Mouse (Mus musculus) effector memory CD4-positive, alpha-beta T cell, adult 5 months (primary cell): ENCODE measurements around the gene Sf3a1. TPM values are rescaled to one million over a fixed set of nuclear protein-coding genes. Genes with fewer than 3 reads are reported as not detected.

Experiments used
- polyA plus RNA-seq: library from polyadenylated mRNA; unstranded; fragments of 100-300 nt; shearing (Covaris generic); gene quantifications from one replicate; pipeline ENCODE4 v1.2.1, GENCODE M21; 2017

Gene Sf3a1
- 42.3 TPM for polyA plus RNA-seq

DNA sequence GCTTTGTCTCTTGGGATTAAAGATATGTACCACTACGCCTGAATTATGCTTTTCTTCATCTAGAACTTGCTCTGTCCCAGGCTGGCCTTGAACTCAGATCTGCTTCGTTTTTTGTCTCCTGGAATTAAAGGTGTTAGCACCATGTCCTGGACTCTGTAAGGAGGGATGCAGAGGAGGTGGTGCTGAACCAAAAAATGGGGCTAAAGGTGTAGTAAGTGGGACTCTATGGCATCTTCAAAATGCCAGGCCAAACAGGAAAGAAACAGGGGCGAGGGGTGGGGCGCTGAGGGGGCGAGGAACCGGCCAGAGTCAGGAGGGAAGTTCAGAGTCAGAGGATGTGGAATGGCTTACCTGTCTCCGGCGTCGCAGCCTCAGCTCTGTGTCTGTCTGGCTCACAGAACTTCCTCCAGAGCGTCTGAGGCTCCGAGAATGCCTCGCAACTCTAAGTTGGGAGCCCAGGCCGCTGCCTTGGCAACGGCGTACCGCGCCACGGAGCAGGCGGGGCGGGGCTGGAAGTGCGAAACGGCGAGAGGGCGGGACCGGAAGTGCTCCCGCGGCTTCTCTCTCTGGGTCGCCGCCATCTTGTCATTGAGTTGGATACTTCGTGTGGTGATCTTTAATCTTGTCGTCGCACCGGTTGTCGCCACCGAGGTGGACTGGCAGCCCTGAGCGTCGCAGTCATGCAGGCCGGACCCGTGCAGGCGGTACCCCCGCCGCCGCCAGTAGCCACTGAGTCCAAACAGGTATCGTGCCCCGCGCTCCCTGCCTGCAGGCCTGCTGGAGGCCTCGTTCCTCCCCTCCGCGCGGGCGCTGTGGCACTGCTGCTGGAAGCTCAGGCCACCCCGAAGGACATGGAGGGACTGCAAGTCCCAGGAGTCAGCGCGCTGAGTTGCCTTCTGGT lies at the start of gene Sf3a1, which contains the start of gene Ccdc157:
Gene Sf3a1, plus strand, starts transcription at position 543 of the 901 bp plus-strand sequence.
Gene Ccdc157, minus strand, starts transcription at position 486 of the 901 bp plus-strand sequence.

GRCm38 (mm10) chr11:4122742-4123579 lies 37.2 kb upstream of the Sf3a1 start, which contains the start of gene Sec14l2:
Gene Sec14l2, minus strand, starts transcription at chr11:4123415.

GRCm38 (mm10) chr11:4134986-4135935 lies 24.9 kb upstream of the Sf3a1 start, which contains the start of gene Rnf215:
Gene Rnf215, plus strand, starts transcription at chr11:4135202.

GRCm38 (mm10) chr11:4186486-4187317 lies 26.6 kb downstream of the Sf3a1 start, which contains the start of gene Tbc1d10a:
Gene Tbc1d10a, plus strand, starts transcription at chr11:4186789.

DNA sequence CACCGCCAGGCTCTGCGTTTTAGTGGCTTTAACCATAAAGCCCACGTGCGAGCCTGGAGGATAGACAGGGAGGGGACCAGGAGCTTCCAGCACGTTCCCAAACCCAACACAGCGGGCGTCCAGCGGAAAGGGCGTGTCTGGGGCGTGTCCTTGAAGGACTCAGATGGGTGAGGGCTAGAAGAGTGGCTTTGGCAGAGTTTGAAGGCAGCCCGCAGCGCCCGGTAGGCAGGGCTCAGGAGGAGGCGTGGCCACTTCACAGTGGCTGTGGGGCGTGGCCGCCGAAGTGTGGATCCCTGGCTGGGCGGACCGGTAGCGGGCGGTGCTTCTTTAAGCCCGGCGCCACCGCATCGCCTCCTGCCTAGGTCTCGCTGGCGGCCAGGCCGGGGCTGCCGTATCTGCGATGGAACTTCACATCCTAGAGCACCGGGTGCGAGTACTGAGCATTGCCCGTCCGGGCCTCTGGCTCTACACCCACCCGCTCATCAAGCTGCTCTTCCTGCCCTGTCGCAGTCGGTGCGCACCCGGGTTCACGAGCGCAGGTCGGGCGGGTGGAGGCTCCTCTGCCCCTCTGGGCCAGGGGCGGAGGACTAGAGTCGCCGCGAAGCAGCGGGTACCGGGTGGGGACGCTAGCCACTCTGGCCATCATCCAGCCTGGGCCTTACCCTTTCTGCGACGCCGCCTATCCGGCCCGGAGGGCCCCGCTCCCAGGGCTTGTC lies 57.9 kb downstream of the Sf3a1 start, which contains the start of gene Castor1:
Gene Castor1, plus strand, starts transcription at position 312 of the 716 bp plus-strand sequence.

Other genes with a start within 250 kb of the Sf3a1 start
- 2.3 TPM for gene Slc35e4, start 245.7 kb upstream of the Sf3a1 start, polyA plus RNA-seq
- gene Tcn2, start 228.2 kb upstream of the Sf3a1 start, polyA plus RNA-seq: 17.6 TPM
- gene Pes1, start 196.4 kb upstream of the Sf3a1 start, polyA plus RNA-seq: 49.5 TPM
- gene 4930556J24Rik, start 183.6 kb upstream of the Sf3a1 start, polyA plus RNA-seq: not detected
- gene Gal3st1, start 176.7 kb upstream of the Sf3a1 start, polyA plus RNA-seq: not detected
- gene Sec14l4, start 128.9 kb upstream of the Sf3a1 start, polyA plus RNA-seq: not detected
- not detected for gene Sec14l3, start 95.5 kb upstream of the Sf3a1 start, polyA plus RNA-seq
- gene Mtfp1, start 64.9 kb upstream of the Sf3a1 start, polyA plus RNA-seq: 0.80 TPM
- gene Sec14l2, start 36.9 kb upstream of the Sf3a1 start, polyA plus RNA-seq: 1.6 TPM
- gene Rnf215, start 25.1 kb upstream of the Sf3a1 start, polyA plus RNA-seq: 23.9 TPM
- gene Ccdc157, start 57 bp upstream of the Sf3a1 start, polyA plus RNA-seq: 3.6 TPM
- 85.1 TPM for gene Tbc1d10a, start 26.4 kb downstream of the Sf3a1 start, polyA plus RNA-seq
- 30.6 TPM for gene Castor1, start 57.9 kb downstream of the Sf3a1 start, polyA plus RNA-seq
- 7.4 TPM for gene Osm, start 76.1 kb downstream of the Sf3a1 start, polyA plus RNA-seq
- 10.8 TPM for gene Lif, start 97.2 kb downstream of the Sf3a1 start, polyA plus RNA-seq